Mouse (Mus musculus): Measurements from ENCODE around the gene Tnnc1. TPM values are rescaled to one million over a fixed set of nuclear protein-coding genes. Genes with fewer than 3 reads are reported as not detected.

Tnnc1 gene
- total and polyA plus RNA-seq, 2 experiments = 0.83 TPM; not detected in 1

- H3K27ac ChIP-seq (replicated peaks; ENCODE audit: insufficient read depth, low read depth, low read length) = no peak overlapping the region
- WGBS = 82% methylated on average over 1 of the region's 1 CpGs
- no peak overlapping the region for H3K4me3 ChIP-seq (ENCODE audit: insufficient read depth, low read depth, low read length)
- H3K79me2 ChIP-seq (ENCODE audit: control insufficient read depth, insufficient read depth, low read length) = no peaks in the 10 kb centered on the region
- no peaks in the 10 kb centered on the region for H3K27me3 ChIP-seq (ENCODE audit: control insufficient read depth, insufficient read depth, low read length)
- DNase-seq (ENCODE audit: extremely low read depth, low read depth, low spot score) = no peak
- H3K36me3 ChIP-seq (ENCODE audit: control insufficient read depth, insufficient read depth, low read length) = 0 out of 2 replicates have a peak, but pooled peaks cover 4% of the 10 kb centered on the region
- no peak overlapping the region for H3K9ac ChIP-seq (ENCODE audit: low read depth, low read length)
- H3K4me1 ChIP-seq (ENCODE audit: control insufficient read depth, insufficient read depth, low read length) = no peaks in the 10 kb centered on the region; the same call in 1 of the 2 replicates
- no peak for TF ChIP-seq POLR2A (IDR thresholded peaks at IDR 0.05; ENCODE audit: extremely low read depth, insufficient read depth, low read length)
- no peak for TF ChIP-seq CTCF (IDR thresholded peaks at IDR 0.05; ENCODE audit: low read depth, low read length)
Measured at GRCm38 (mm10) chr14:31245946-31246345, 37.8 kb downstream of the Tnnc1 start.

- Histone ChIP-seq H3K27ac (replicated peaks; ENCODE audit: insufficient read depth, low read depth, low read length) (no peak overlapping the region), H3K4me3 (ENCODE audit: insufficient read depth, low read depth, low read length) (no peak overlapping the region), H3K79me2 (ENCODE audit: control insufficient read depth, insufficient read depth, low read length) (peaks cover 5% of the 10 kb centered on the region; the same call in 1 of the 2 replicates), H3K27me3 (ENCODE audit: control insufficient read depth, insufficient read depth, low read length) (no peaks in the 10 kb centered on the region), H3K36me3 (ENCODE audit: control insufficient read depth, insufficient read depth, low read length) (peaks cover 5% of the 10 kb centered on the region; the same call in 1 of the 2 replicates), H3K9ac (ENCODE audit: low read depth, low read length) (no peak overlapping the region), H3K4me1 (ENCODE audit: control insufficient read depth, insufficient read depth, low read length) (peaks cover 3% of the 10 kb centered on the region; the same call in 1 of the 2 replicates)
- no peak for DNase-seq (ENCODE audit: extremely low read depth, low read depth, low spot score)
- TF ChIP-seq POLR2A (IDR thresholded peaks at IDR 0.05; ENCODE audit: extremely low read depth, insufficient read depth, low read length) (no peak), CTCF (IDR thresholded peaks at IDR 0.05; ENCODE audit: low read depth, low read length) (no peak)
- WGBS = 67% methylated on average over 6 of the region's 6 CpGs
Measured at GRCm38 (mm10) chr14:31248396-31248795, 40.3 kb downstream of the Tnnc1 start.

GRCm38 (mm10) chr14:31250222-31251083, 42.3 kb downstream of the Tnnc1 start:
- H3K79me2 ChIP-seq (ENCODE audit: control insufficient read depth, insufficient read depth, low read length) = peaks cover 5% of the 10 kb centered on the region; the same call in 1 of the 2 replicates
- no peaks in the 10 kb centered on the region for H3K27me3 ChIP-seq (ENCODE audit: control insufficient read depth, insufficient read depth, low read length)
- peak overlapping the region; percentile 91 for H3K9ac ChIP-seq (ENCODE audit: low read depth, low read length)
- peak; percentile 55 for DNase-seq (ENCODE audit: extremely low read depth, low read depth, low spot score)
- TF ChIP-seq CTCF (IDR thresholded peaks at IDR 0.05; ENCODE audit: low read depth, low read length) = no peak
- TF ChIP-seq POLR2A (IDR thresholded peaks at IDR 0.05; ENCODE audit: extremely low read depth, insufficient read depth, low read length) = no peak
- H3K4me3 ChIP-seq (ENCODE audit: insufficient read depth, low read depth, low read length) = peak overlapping the region; percentile 91
- peaks cover 14% of the 10 kb centered on the region; the same call in 1 of the 2 replicates for H3K36me3 ChIP-seq (ENCODE audit: control insufficient read depth, insufficient read depth, low read length)
- H3K27ac ChIP-seq (replicated peaks; ENCODE audit: insufficient read depth, low read depth, low read length) = peak overlapping the region; percentile 94
- 16% methylated on average over 38 of the region's 38 CpGs for WGBS
- H3K4me1 ChIP-seq (ENCODE audit: control insufficient read depth, insufficient read depth, low read length) = peaks cover 3% of the 10 kb centered on the region; the same call in 1 of the 2 replicates

GRCm38 (mm10) chr14:31251084-31251604, 43.0 kb downstream of the Tnnc1 start, which contains the start of the genes Phf7 and Bap1:
Phf7 (minus strand) TSS chr14:31251317.
Bap1 (plus strand) TSS chr14:31251450.
- Histone ChIP-seq H3K27me3 (ENCODE audit: control insufficient read depth, insufficient read depth, low read length) (no peaks in the 10 kb centered on the region), H3K4me3 (ENCODE audit: insufficient read depth, low read depth, low read length) (peak within 1 kb of the TSS; percentile 91), H3K9ac (ENCODE audit: low read depth, low read length) (peak within 1 kb of the TSS; percentile 92), H3K79me2 (ENCODE audit: control insufficient read depth, insufficient read depth, low read length) (peaks cover 5% of the 10 kb centered on the region; the same call in 1 of the 2 replicates), H3K27ac (replicated peaks; ENCODE audit: insufficient read depth, low read depth, low read length) (peak within 1 kb of the TSS; percentile 94), H3K4me1 (ENCODE audit: control insufficient read depth, insufficient read depth, low read length) (peaks cover 3% of the 10 kb centered on the region; the same call in 1 of the 2 replicates), H3K36me3 (ENCODE audit: control insufficient read depth, insufficient read depth, low read length) (peaks cover 17% of the 10 kb centered on the region)
- under 1% methylated on average over 75 of the region's 75 CpGs for WGBS
- peak; percentile 59 for DNase-seq (ENCODE audit: extremely low read depth, low read depth, low spot score)
- TF ChIP-seq CTCF (IDR thresholded peaks at IDR 0.05; ENCODE audit: low read depth, low read length) = no peak
- peak; percentile 37 for TF ChIP-seq POLR2A (IDR thresholded peaks at IDR 0.05; ENCODE audit: extremely low read depth, insufficient read depth, low read length)

- 1% methylated on average over 18 of the region's 18 CpGs for WGBS
- H3K79me2 ChIP-seq (ENCODE audit: control insufficient read depth, insufficient read depth, low read length) = peaks cover 5% of the 10 kb centered on the region; the same call in 1 of the 2 replicates
- TF ChIP-seq CTCF (IDR thresholded peaks at IDR 0.05; ENCODE audit: low read depth, low read length) = no peak
- no peak for TF ChIP-seq POLR2A (IDR thresholded peaks at IDR 0.05; ENCODE audit: extremely low read depth, insufficient read depth, low read length)
- peak overlapping the region; percentile 67 for H3K27ac ChIP-seq (replicated peaks; ENCODE audit: insufficient read depth, low read depth, low read length)
- peak; percentile 25 for DNase-seq (ENCODE audit: extremely low read depth, low read depth, low spot score)
- peak overlapping the region; percentile 78 for H3K4me3 ChIP-seq (ENCODE audit: insufficient read depth, low read depth, low read length)
- H3K9ac ChIP-seq (ENCODE audit: low read depth, low read length) = peak overlapping the region; percentile 92
- peaks cover 21% of the 10 kb centered on the region for H3K36me3 ChIP-seq (ENCODE audit: control insufficient read depth, insufficient read depth, low read length)
- peaks cover 3% of the 10 kb centered on the region; the same call in 1 of the 2 replicates for H3K4me1 ChIP-seq (ENCODE audit: control insufficient read depth, insufficient read depth, low read length)
- H3K27me3 ChIP-seq (ENCODE audit: control insufficient read depth, insufficient read depth, low read length) = no peaks in the 10 kb centered on the region
Measured at GRCm38 (mm10) chr14:31251626-31252025, 43.5 kb downstream of the Tnnc1 start.
